Mouse (Mus musculus) heart, embryonic 13.5 days (tissue): ENCODE results near the gene Leo1. TPM values are rescaled to one million over a fixed set of nuclear protein-coding genes. Genes with fewer than 3 reads are reported as not detected.
"Not testable (repeated sequence)": the region's sequence is repeated elsewhere in the genome, so short reads cannot be mapped to it uniquely, and the experiment has no call there.

Experiments
- ATAC-seq: fragments of 200-750 bp; cut with Nextera tagmentation; 2 replicates; pipeline ENCODE4 v1.8.0; 2017; ENCODE audit warnings: moderate TSS enrichment; ENCODE audit not compliant: insufficient number of reproducible peaks, low FRiP score, low TSS enrichment; ENCODE audit errors: extremely low read depth
- H3K27ac ChIP-seq: fragments of 300-500 bp; sonication (generic); replicated peaks from 2 replicates; pipeline ENCODE4 v1.5.1; 2015; ENCODE audit warnings: moderate library complexity, mild to moderate bottlenecking, inconsistent platforms
- H3K27me3 ChIP-seq: fragments of 300-500 bp; sonication (generic); replicated peaks from 2 replicates; pipeline ENCODE4 v1.6.1; 2015; ENCODE audit warnings: mild to moderate bottlenecking, inconsistent platforms
- H3K36me3 ChIP-seq: fragments of 300-500 bp; sonication (generic); 2 replicates; pipeline ENCODE4 v1.6.1; 2015; ENCODE audit warnings: mild to moderate bottlenecking, inconsistent platforms
- H3K4me1 ChIP-seq: fragments of 300-500 bp; sonication (generic); 2 replicates; pipeline ENCODE4 v1.6.1; 2015; ENCODE audit warnings: inconsistent platforms
- H3K4me2 ChIP-seq: fragments of 300-500 bp; sonication (generic); 2 replicates; pipeline ENCODE4 v1.6.1; 2015; ENCODE audit warnings: inconsistent platforms, mild to moderate bottlenecking, moderate library complexity
- H3K4me3 ChIP-seq: fragments of 300-500 bp; sonication (generic); 2 replicates; pipeline ENCODE4 v1.5.1; 2015; ENCODE audit warnings: moderate library complexity, mild to moderate bottlenecking, inconsistent platforms
- H3K9ac ChIP-seq: fragments of 300-500 bp; sonication (generic); 2 replicates; pipeline ENCODE4 v1.6.1; 2015; ENCODE audit warnings: inconsistent platforms, mild to moderate bottlenecking, moderate library complexity
- H3K9me3 ChIP-seq: fragments of 300-500 bp; sonication (generic); 2 replicates; pipeline ENCODE4 v1.6.1; 2016; ENCODE audit warnings: inconsistent platforms
- WGBS: fragments of 180-500 bp; shearing (Covaris S2); methylation state at CpG from one replicate; pipeline ENCODE4 v1.1.7; 2015; ENCODE audit warnings: mixed read lengths; 5-methylcytosine and 5-hydroxymethylcytosine counted together
- polyA plus RNA-seq: library from polyadenylated mRNA; unstranded; fragments of >200 nt; fragmentation: Nextera tagmentation; extraction: Ambion mirVana; gene quantifications from 2 replicates; pipeline ENCODE4 v1.2.1, GENCODE M21; 2015

The Leo1 gene
- polyA plus RNA-seq, 1 experiment from 2014 or later: 27.9 TPM

GRCm38 (mm10) chr9:75441691-75442131, 387 bp downstream of the Leo1 start:
- Histone ChIP-seq H3K36me3 (peaks cover 19% of the 10 kb centered on the region), H3K9me3 (no peaks in the 10 kb centered on the region), H3K4me1 (peaks cover 11% of the 10 kb centered on the region), H3K4me2 (peak overlapping the region; percentile 95), H3K27ac (peak overlapping the region; percentile 86), H3K4me3 (peak overlapping the region; percentile 67), H3K27me3 (no peaks in the 10 kb centered on the region), H3K9ac (peak overlapping the region; percentile 93)
- under 1% methylated on average over 31 of the region's 31 CpGs for WGBS
- peak; percentile 75 for ATAC-seq

- Histone ChIP-seq H3K9me3 (no peaks in the 10 kb centered on the region), H3K4me2 (no peak overlapping the region), H3K36me3 (peaks cover 52% of the 10 kb centered on the region), H3K27me3 (no peaks in the 10 kb centered on the region), H3K4me3 (no peak overlapping the region), H3K9ac (no peak overlapping the region), H3K4me1 (peaks cover 11% of the 10 kb centered on the region), H3K27ac (no peak overlapping the region)
- no peak for ATAC-seq
- WGBS: 83% methylated on average over 15 of the region's 15 CpGs
Observed at GRCm38 (mm10) chr9:75444981-75445380, 3.7 kb downstream of the Leo1 start.

DNA sequence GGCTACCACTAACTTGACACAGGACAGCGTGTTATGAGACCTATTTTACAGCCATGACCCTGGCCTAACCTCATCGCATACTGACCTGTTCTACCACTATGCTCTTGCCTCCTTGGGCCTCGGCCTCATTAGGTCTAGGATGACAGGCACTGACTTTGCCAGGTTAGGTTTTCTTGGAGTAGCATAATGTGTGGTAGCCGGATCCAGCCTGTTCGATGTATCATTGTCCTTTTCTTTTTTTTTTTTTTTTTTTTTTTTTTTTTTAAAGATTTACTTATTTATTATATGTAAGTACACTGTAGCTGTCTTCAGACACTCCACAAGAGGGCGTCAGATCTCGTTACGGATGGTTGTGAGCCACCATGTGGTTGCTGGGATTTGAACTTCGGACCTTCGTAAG, 5.2 kb downstream of the Leo1 start:
- H3K9me3 ChIP-seq, H3K4me2 ChIP-seq, H3K27me3 ChIP-seq, H3K9ac ChIP-seq, H3K4me3 ChIP-seq, H3K27ac ChIP-seq, ATAC-seq: not testable (repeated sequence)
- Histone ChIP-seq H3K36me3 (peaks cover 65% of the 10 kb centered on the region), H3K4me1 (peaks cover 11% of the 10 kb centered on the region)
- 83% methylated on average over 10 of the region's 10 CpGs for WGBS

- WGBS: 88% methylated on average over 3 of the region's 3 CpGs
- Histone ChIP-seq H3K4me1 (no peaks in the 10 kb centered on the region), H3K9ac (no peak overlapping the region), H3K4me2 (no peak overlapping the region), H3K27me3 (no peaks in the 10 kb centered on the region), H3K27ac (no peak overlapping the region), H3K9me3 (no peaks in the 10 kb centered on the region), H3K36me3 (peaks cover 80% of the 10 kb centered on the region), H3K4me3 (no peak overlapping the region)
- ATAC-seq: no peak
Observed at GRCm38 (mm10) chr9:75448021-75448420, 6.7 kb downstream of the Leo1 start.

- H3K36me3 ChIP-seq: peaks cover 97% of the 10 kb centered on the region
- no peaks in the 10 kb centered on the region for H3K27me3 ChIP-seq
- no peaks in the 10 kb centered on the region for H3K4me1 ChIP-seq
- H3K4me2 ChIP-seq: no peak overlapping the region
- no peak overlapping the region for H3K4me3 ChIP-seq
- no peak overlapping the region for H3K27ac ChIP-seq
- no peak overlapping the region for H3K9ac ChIP-seq
- ATAC-seq: no peak
- H3K9me3 ChIP-seq: no peaks in the 10 kb centered on the region
- WGBS: 93% methylated on average over 2 of the region's 2 CpGs
Observed at GRCm38 (mm10) chr9:75453994-75454393, 12.7 kb downstream of the Leo1 start.

DNA sequence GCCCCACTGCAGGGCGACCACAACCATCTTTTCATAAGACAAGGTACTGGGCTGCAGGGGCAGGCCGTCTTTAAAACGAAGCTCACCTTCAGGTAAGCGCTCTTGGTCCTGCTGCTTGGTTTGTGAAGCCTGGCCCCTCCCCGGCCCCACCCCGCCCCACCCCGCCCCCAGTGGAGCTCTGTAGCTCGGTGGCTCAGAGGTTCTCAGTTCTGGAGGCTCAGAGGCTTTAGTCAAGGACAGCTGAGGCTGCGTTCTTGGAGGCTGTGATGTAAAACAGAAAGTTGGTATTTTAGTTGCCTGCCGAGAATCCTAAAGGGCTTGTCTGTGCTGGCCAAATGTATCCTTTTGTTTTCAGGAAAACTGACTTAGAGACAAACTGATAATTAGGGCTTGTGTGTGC, 14.4 kb downstream of the Leo1 start:
- no peak overlapping the region for H3K27ac ChIP-seq
- H3K4me1 ChIP-seq: no peaks in the 10 kb centered on the region
- no peaks in the 10 kb centered on the region for H3K27me3 ChIP-seq
- H3K4me3 ChIP-seq: no peak overlapping the region
- no peak overlapping the region for H3K4me2 ChIP-seq
- ATAC-seq: no peak
- peaks cover 99% of the 10 kb centered on the region for H3K36me3 ChIP-seq
- no peaks in the 10 kb centered on the region for H3K9me3 ChIP-seq
- H3K9ac ChIP-seq: no peak overlapping the region
- WGBS: 74% methylated on average over 10 of the region's 10 CpGs

DNA sequence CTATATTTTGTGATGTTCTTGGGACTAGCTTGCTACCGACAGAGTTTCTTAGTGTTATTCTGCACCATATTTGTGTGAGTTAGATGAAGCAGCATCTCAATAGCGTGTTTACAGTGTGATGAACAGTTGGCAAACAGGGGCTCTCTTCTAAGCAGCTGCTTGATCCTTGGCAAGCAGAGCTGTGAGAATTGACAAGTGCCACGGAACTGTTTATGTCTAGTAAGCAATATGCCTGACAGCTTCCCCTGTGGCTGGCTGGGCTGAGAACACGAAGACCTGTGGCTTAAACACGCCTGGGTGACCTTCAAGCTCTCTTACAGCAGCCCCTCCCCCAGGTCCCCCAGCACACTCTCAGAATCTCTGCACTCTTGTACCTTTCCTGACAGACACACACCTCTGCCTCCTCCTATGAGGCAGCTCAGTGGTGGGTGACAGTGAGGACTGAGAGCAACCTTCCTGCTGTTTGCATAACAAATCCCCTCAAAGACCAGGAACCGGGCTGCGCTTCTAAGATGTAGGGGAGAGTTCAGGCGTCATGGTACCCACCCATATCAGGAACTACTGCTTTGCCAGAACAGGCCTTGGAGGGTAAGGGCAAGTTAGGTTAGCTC, 21.8 kb downstream of the Leo1 start:
- no peaks in the 10 kb centered on the region for H3K9me3 ChIP-seq
- ATAC-seq: no peak
- H3K36me3 ChIP-seq: peaks cover 86% of the 10 kb centered on the region
- no peaks in the 10 kb centered on the region for H3K27me3 ChIP-seq
- H3K4me2 ChIP-seq: no peak overlapping the region
- H3K9ac ChIP-seq: peak overlapping the region; percentile 47
- peak overlapping the region; percentile 67 for H3K27ac ChIP-seq
- H3K4me3 ChIP-seq: no peak overlapping the region
- H3K4me1 ChIP-seq: peaks cover 37% of the 10 kb centered on the region
- 72% methylated on average over 8 of the region's 8 CpGs for WGBS

- WGBS: 51% methylated on average over 9 of the region's 9 CpGs
- peaks cover 74% of the 10 kb centered on the region for H3K36me3 ChIP-seq
- peak overlapping the region; percentile 59 for H3K27ac ChIP-seq
- H3K4me3 ChIP-seq: no peak overlapping the region
- H3K4me1 ChIP-seq: peaks cover 37% of the 10 kb centered on the region
- no peaks in the 10 kb centered on the region for H3K9me3 ChIP-seq
- no peaks in the 10 kb centered on the region for H3K27me3 ChIP-seq
- H3K4me2 ChIP-seq: peak overlapping the region; percentile 24; the same call in 1 of the 2 replicates
- 0 out of 2 replicates have a peak overlapping the region, but pooled peaks have one; percentile 7 for H3K9ac ChIP-seq
- ATAC-seq: no peak
Observed at GRCm38 (mm10) chr9:75465856-75466255, 24.5 kb downstream of the Leo1 start.

DNA sequence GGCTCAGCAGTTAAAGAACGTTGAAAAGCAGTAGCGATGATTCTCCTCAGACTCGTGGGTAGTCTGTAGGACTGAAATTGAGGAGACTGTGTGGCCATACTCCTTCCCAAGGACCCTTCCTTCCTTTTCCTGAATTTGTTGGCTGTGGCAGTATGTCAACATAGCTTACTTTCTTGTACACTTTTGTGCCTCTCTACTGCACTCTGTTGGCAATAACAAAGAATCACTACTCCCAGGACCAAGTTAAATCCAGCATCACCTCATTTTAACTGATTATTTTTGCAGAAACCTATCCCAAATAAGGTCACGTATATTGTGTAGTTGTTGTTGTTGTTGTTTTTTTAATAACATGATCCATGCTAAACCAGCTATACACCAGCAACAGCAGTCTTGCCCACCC, 25.3 kb downstream of the Leo1 start:
- 87% methylated on average over 4 of the region's 4 CpGs for WGBS
- Histone ChIP-seq H3K4me3 (no peak overlapping the region), H3K27ac (0 out of 2 replicates have a peak overlapping the region, but pooled peaks have one; percentile 59), H3K27me3 (no peaks in the 10 kb centered on the region), H3K36me3 (peaks cover 74% of the 10 kb centered on the region), H3K4me1 (peaks cover 37% of the 10 kb centered on the region), H3K9ac (no peak overlapping the region), H3K4me2 (no peak overlapping the region), H3K9me3 (no peaks in the 10 kb centered on the region)
- no peak for ATAC-seq

- H3K27me3 ChIP-seq: no peaks in the 10 kb centered on the region
- no peak overlapping the region for H3K9ac ChIP-seq
- peaks cover 35% of the 10 kb centered on the region for H3K4me1 ChIP-seq
- H3K27ac ChIP-seq: no peak overlapping the region
- no peak overlapping the region for H3K4me3 ChIP-seq
- ATAC-seq: no peak
- no peaks in the 10 kb centered on the region for H3K9me3 ChIP-seq
- WGBS: 95% methylated on average over 3 of the region's 3 CpGs
- peaks cover 71% of the 10 kb centered on the region for H3K36me3 ChIP-seq
- H3K4me2 ChIP-seq: no peak overlapping the region
Observed at GRCm38 (mm10) chr9:75467581-75467980, 26.3 kb downstream of the Leo1 start.

- Histone ChIP-seq H3K9ac (no peak overlapping the region), H3K4me2 (no peak overlapping the region), H3K27me3 (no peaks in the 10 kb centered on the region), H3K9me3 (no peaks in the 10 kb centered on the region), H3K27ac (no peak overlapping the region), H3K4me3 (no peak overlapping the region), H3K36me3 (peaks cover 69% of the 10 kb centered on the region), H3K4me1 (peaks cover 28% of the 10 kb centered on the region)
- ATAC-seq: no peak
- WGBS: 75% methylated on average over 14 of the region's 14 CpGs
Observed at GRCm38 (mm10) chr9:75468297-75468696, 27.0 kb downstream of the Leo1 start.

- WGBS: 69% methylated on average over 3 of the region's 3 CpGs
- no peak overlapping the region for H3K4me2 ChIP-seq
- H3K27me3 ChIP-seq: no peaks in the 10 kb centered on the region
- no peaks in the 10 kb centered on the region for H3K4me1 ChIP-seq
- H3K36me3 ChIP-seq: peaks cover 32% of the 10 kb centered on the region
- no peak overlapping the region for H3K27ac ChIP-seq
- no peak overlapping the region for H3K9ac ChIP-seq
- H3K9me3 ChIP-seq: no peaks in the 10 kb centered on the region
- ATAC-seq: no peak
- no peak overlapping the region for H3K4me3 ChIP-seq
Observed at GRCm38 (mm10) chr9:75477212-75477611, 35.9 kb downstream of the Leo1 start.
